Comparison of ENCODE assay signal across 50 mouse cellular contexts in the genomic region with DNA sequence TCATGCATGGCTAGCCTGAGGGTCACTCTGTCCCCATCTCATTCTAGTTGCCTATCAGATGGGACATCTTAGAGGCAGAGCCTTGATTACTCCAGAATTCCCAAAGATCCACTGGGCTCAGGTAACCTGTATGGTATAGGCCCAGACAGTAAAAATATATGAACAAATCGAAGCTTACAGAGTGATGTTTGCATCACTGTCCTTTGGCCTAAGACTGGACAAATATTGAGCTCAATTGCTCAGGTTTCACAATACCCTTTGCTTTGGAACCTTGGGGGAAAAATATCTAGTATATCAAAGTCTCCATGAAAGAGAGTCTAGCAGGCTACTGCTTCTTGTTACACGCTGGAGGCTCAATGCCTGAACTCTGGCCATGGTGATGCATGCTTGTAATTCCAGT. TPM values are rescaled to one million over a fixed set of nuclear protein-coding genes. Genes with fewer than 3 reads are reported as not detected.
"Had no signal": no experiment of that assay in that cellular context is flagged by ENCODE, and none has a peak within 500 bp of the region (broad histone marks: within the 10 kb centered on the region; RNA-seq: fewer than 3 reads in every experiment).

No protein-coding gene starts in this region.

- DNase-seq: heart, adult 2 months; heart, postnatal 10 days; heart, postnatal 14 days; heart, postnatal 36 days; heart, postnatal 4 days; kidney, adult 11 months; kidney, adult 18-20 months; kidney, adult 2 months; kidney, adult 8-10 months; kidney, adult 9 months; kidney, postnatal 10 days; kidney, postnatal 14 days; kidney, postnatal 36 days; kidney, postnatal 4 days; layer of hippocampus, adult 9-11 months had no signal

- H3K9me3 ChIP-seq: heart, embryonic 10.5 days; heart, embryonic 12.5 days; heart, embryonic 15.5 days; hindbrain, embryonic 10.5 days; hindbrain, embryonic 12.5 days; hindbrain, embryonic 13.5 days; hindbrain, embryonic 15.5 days; intestine, embryonic 15.5 days; kidney, embryonic 15.5 days had no signal

- H3K4me3 ChIP-seq: heart, adult 2 months; heart, embryonic 10.5 days; heart, embryonic 12.5 days; heart, embryonic 13.5 days; heart, embryonic 15.5 days; hindbrain, embryonic 10.5 days; hindbrain, embryonic 12.5 days; hindbrain, embryonic 13.5 days; hindbrain, embryonic 15.5 days; intestine, embryonic 15.5 days; kidney, embryonic 15.5 days; layer of hippocampus, adult 2 months had no signal

- H3K27me3 ChIP-seq: heart, embryonic 12.5 days; heart, embryonic 13.5 days; heart, embryonic 15.5 days; hindbrain, embryonic 12.5 days; hindbrain, embryonic 13.5 days; hindbrain, embryonic 15.5 days; intestine, embryonic 15.5 days; kidney, embryonic 15.5 days had no signal

- H3K4me2 ChIP-seq: heart, embryonic 11.5 days; heart, embryonic 12.5 days; heart, embryonic 13.5 days; heart, embryonic 15.5 days; hindbrain, embryonic 12.5 days; hindbrain, embryonic 13.5 days; hindbrain, embryonic 14.5 days; hindbrain, embryonic 15.5 days; intestine, embryonic 15.5 days; kidney, embryonic 15.5 days had no signal

- H3K27ac ChIP-seq: heart, adult 2 months; heart, embryonic 10.5 days; heart, embryonic 13.5 days; heart, embryonic 15.5 days; hindbrain, embryonic 10.5 days; hindbrain, embryonic 12.5 days; hindbrain, embryonic 13.5 days; hindbrain, embryonic 14.5 days; hindbrain, embryonic 15.5 days; hindbrain, postnatal 0 days; intestine, embryonic 15.5 days; kidney, embryonic 15.5 days; kidney, postnatal 0 days; layer of hippocampus, adult 2 months had no signal

- ATAC-seq: hindbrain, embryonic 16.5 days; hindbrain, postnatal 0 days; inflammation-experienced regulatory T-cells, adult 6 months; intestine, embryonic 15.5 days; intestine, embryonic 16.5 days; intestine, postnatal 0 days had no signal

- H3K4me1 ChIP-seq: heart, embryonic 10.5 days; heart, embryonic 12.5 days; heart, embryonic 13.5 days; heart, embryonic 15.5 days; hindbrain, embryonic 10.5 days; hindbrain, embryonic 12.5 days; hindbrain, embryonic 13.5 days; hindbrain, embryonic 15.5 days; intestine, embryonic 15.5 days; kidney, embryonic 15.5 days had no signal

- H3K9ac ChIP-seq: heart, embryonic 12.5 days; heart, embryonic 13.5 days; heart, embryonic 15.5 days; hindbrain, embryonic 12.5 days; hindbrain, embryonic 13.5 days; hindbrain, embryonic 14.5 days; hindbrain, embryonic 15.5 days; intestine, embryonic 15.5 days; kidney, embryonic 15.5 days had no signal

- H3K36me3 ChIP-seq: heart, embryonic 10.5 days; heart, embryonic 12.5 days; heart, embryonic 13.5 days; heart, embryonic 15.5 days; hindbrain, embryonic 10.5 days; hindbrain, embryonic 12.5 days; hindbrain, embryonic 13.5 days; hindbrain, embryonic 15.5 days; intestine, embryonic 15.5 days; kidney, embryonic 15.5 days had no signal

RNA-seq across cellular contexts. Expression of a gene that starts 10.8 kb away (rescaled TPM):
- total RNA-seq: heart, adult 2 months; heart, adult 8-10 months; heart, postnatal 10 days; heart, postnatal 14 days; heart, postnatal 25 days; heart, postnatal 36 days; heart, postnatal 4 days; hematopoietic stem cell, adult 5-6 weeks; layer of hippocampus, adult 18-20 months; layer of hippocampus, adult 2 months; layer of hippocampus, adult 8-10 months; layer of hippocampus, postnatal 10 days; layer of hippocampus, postnatal 14 days; layer of hippocampus, postnatal 25 days had no signal
- polyA plus RNA-seq: heart, adult 2 months; heart, embryonic 11.5 days; heart, embryonic 12.5 days; heart, embryonic 13.5 days; heart, embryonic 14.5 days; heart, embryonic 15.5 days; heart, embryonic 16.5 days; heart, postnatal 0 days; hindbrain, embryonic 10.5 days; hindbrain, embryonic 11.5 days; hindbrain, embryonic 12.5 days; hindbrain, embryonic 13.5 days; hindbrain, embryonic 14.5 days; hindbrain, embryonic 15.5 days; hindbrain, embryonic 16.5 days; hindbrain, postnatal 0 days; inflammation-experienced regulatory T-cells, adult 6 months; intestine, embryonic 14.5 days; intestine, embryonic 15.5 days; kidney, adult 2 months; kidney, embryonic 14.5 days; kidney, embryonic 15.5 days; kidney, postnatal 0 days; large intestine, adult 2 months had no signal

RNA-seq across cellular contexts. Expression of a gene that starts 22.4 kb away (rescaled TPM):
- total RNA-seq: heart, adult 2 months; heart, adult 8-10 months; heart, postnatal 10 days; heart, postnatal 14 days; heart, postnatal 25 days; heart, postnatal 36 days; heart, postnatal 4 days; hematopoietic stem cell, adult 5-6 weeks; hindbrain, postnatal 0 days; layer of hippocampus, adult 18-20 months; layer of hippocampus, adult 2 months; layer of hippocampus, adult 8-10 months; layer of hippocampus, postnatal 10 days; layer of hippocampus, postnatal 14 days; layer of hippocampus, postnatal 25 days had no signal
- polyA plus RNA-seq: heart, adult 2 months; heart, embryonic 10.5 days; heart, embryonic 11.5 days; heart, embryonic 12.5 days; heart, embryonic 13.5 days; heart, embryonic 14.5 days; heart, embryonic 15.5 days; heart, embryonic 16.5 days; heart, postnatal 0 days; hindbrain, embryonic 10.5 days; hindbrain, embryonic 11.5 days; hindbrain, embryonic 12.5 days; hindbrain, embryonic 13.5 days; hindbrain, embryonic 14.5 days; hindbrain, embryonic 15.5 days; hindbrain, embryonic 16.5 days; hindbrain, postnatal 0 days; inflammation-experienced regulatory T-cells, adult 6 months; intestine, embryonic 14.5 days; intestine, embryonic 15.5 days; intestine, embryonic 16.5 days; kidney, adult 2 months; kidney, embryonic 14.5 days; kidney, embryonic 15.5 days; kidney, embryonic 16.5 days; kidney, postnatal 0 days; large intestine, adult 2 months had no signal

RNA-seq across cellular contexts. Expression of a gene that starts 37.7 kb away (rescaled TPM):
- total RNA-seq: heart, adult 2 months; heart, adult 8-10 months; heart, postnatal 10 days; heart, postnatal 14 days; heart, postnatal 25 days; heart, postnatal 36 days; heart, postnatal 4 days; hematopoietic stem cell, adult 5-6 weeks; hindbrain, postnatal 0 days; layer of hippocampus, adult 18-20 months; layer of hippocampus, adult 2 months; layer of hippocampus, adult 8-10 months; layer of hippocampus, postnatal 10 days; layer of hippocampus, postnatal 14 days; layer of hippocampus, postnatal 25 days had no signal
- polyA plus RNA-seq: heart, embryonic 14.5 days; heart, embryonic 16.5 days; heart, postnatal 0 days; hindbrain, embryonic 10.5 days; hindbrain, embryonic 11.5 days; hindbrain, embryonic 12.5 days; hindbrain, embryonic 13.5 days; hindbrain, embryonic 14.5 days; hindbrain, embryonic 15.5 days; hindbrain, embryonic 16.5 days; hindbrain, postnatal 0 days; inflammation-experienced regulatory T-cells, adult 6 months; intestine, embryonic 14.5 days; intestine, embryonic 15.5 days; intestine, postnatal 0 days; kidney, adult 2 months; kidney, embryonic 14.5 days; kidney, embryonic 16.5 days; kidney, postnatal 0 days; large intestine, adult 2 months had no signal

RNA-seq across cellular contexts. Expression of a gene that starts 45.9 kb away (rescaled TPM):
- total RNA-seq: heart, adult 2 months; heart, adult 8-10 months; heart, postnatal 10 days; heart, postnatal 14 days; heart, postnatal 25 days; heart, postnatal 36 days; heart, postnatal 4 days; hematopoietic stem cell, adult 5-6 weeks; hindbrain, postnatal 0 days; layer of hippocampus, adult 18-20 months; layer of hippocampus, adult 8-10 months; layer of hippocampus, postnatal 10 days; layer of hippocampus, postnatal 14 days; layer of hippocampus, postnatal 25 days had no signal
- polyA plus RNA-seq: heart, adult 2 months; heart, embryonic 10.5 days; heart, embryonic 11.5 days; heart, embryonic 12.5 days; heart, embryonic 14.5 days; heart, embryonic 15.5 days; heart, embryonic 16.5 days; heart, postnatal 0 days; hindbrain, embryonic 10.5 days; hindbrain, embryonic 11.5 days; hindbrain, embryonic 12.5 days; hindbrain, embryonic 13.5 days; hindbrain, embryonic 14.5 days; hindbrain, embryonic 15.5 days; hindbrain, embryonic 16.5 days; hindbrain, postnatal 0 days; intestine, embryonic 14.5 days; intestine, embryonic 15.5 days; intestine, embryonic 16.5 days; intestine, postnatal 0 days; kidney, adult 2 months; kidney, embryonic 14.5 days; kidney, embryonic 15.5 days; kidney, embryonic 16.5 days; kidney, postnatal 0 days had no signal
